Mouse (Mus musculus) left cerebral cortex, postnatal 25 days (tissue): Measurements from ENCODE around the gene Mxi1. TPM values are rescaled to one million over a fixed set of nuclear protein-coding genes. Genes with fewer than 3 reads are reported as not detected.

Source experiments
- DNase-seq, 2 experiments: peaks; one replicate each; pipeline ENCODE4 v3.0.0; 2022; ENCODE audit warnings: low spot score in 2 of 2, mixed read lengths in 1 of 2
- intact Hi-C: fragments of 180-260 bp; cut with DNase I; formaldehyde crosslinking; loops from one replicate; pipeline ENCODE4 v1.15.1; 2025
- total RNA-seq, 2 experiments: library from RNA; stranded (reverse); gene quantifications; 2 replicates each; pipeline ENCODE4 v1.2.3; 2021

Gene Mxi1
- total RNA-seq, 2 experiments from 2014 or later = 84.1 to 84.2 TPM

GRCm38 (mm10) chr19:53299156-53299828, 11.0 kb upstream of the Mxi1 start:
- intact Hi-C loops = no loop called here
- DNase-seq = no peak

- DNase-seq = no peak
- intact Hi-C loops = no loop called here
Measured at GRCm38 (mm10) chr19:53299829-53300181, 10.5 kb upstream of the Mxi1 start.

GRCm38 (mm10) chr19:53303382-53303781, 6.9 kb upstream of the Mxi1 start:
- intact Hi-C loops = no loop called here
- DNase-seq = no peak

- no peak for DNase-seq
- intact Hi-C loops = no loop called here
Measured at GRCm38 (mm10) chr19:53305621-53306020, 4.7 kb upstream of the Mxi1 start.

- intact Hi-C loops = no loop called here
- DNase-seq = no peak
Measured at GRCm38 (mm10) chr19:53306706-53307105, 3.6 kb upstream of the Mxi1 start.

GRCm38 (mm10) chr19:53307219-53307618, 3.1 kb upstream of the Mxi1 start:
- intact Hi-C loops = no loop called here
- no peak for DNase-seq

GRCm38 (mm10) chr19:53309631-53310030, 687 bp upstream of the Mxi1 start:
- no peak for DNase-seq
- intact Hi-C loops = loop anchor here (2.0 kb wide), 2 partner anchors 65 to 167 kb away; no protein-coding TSS in a partner anchor

- intact Hi-C loops = loop anchor here (2.0 kb wide), 2 partner anchors 66 to 168 kb away; no protein-coding TSS in a partner anchor
- peak; percentile 36 to 57 for DNase-seq
Measured at GRCm38 (mm10) chr19:53310771-53311523, 629 bp downstream of the Mxi1 start.

- intact Hi-C loops = loop anchor here (1.0 to 2.0 kb wide), 4 partner anchors 54 to 303 kb away; no protein-coding TSS in a partner anchor
- peak; percentile 36 to 42 for DNase-seq
Measured at GRCm38 (mm10) chr19:53311524-53312335, 1.4 kb downstream of the Mxi1 start.

GRCm38 (mm10) chr19:53312336-53312871, 2.1 kb downstream of the Mxi1 start:
- intact Hi-C loops = loop anchor here (1.0 to 2.0 kb wide), 2 partner anchors 53 to 304 kb away; no protein-coding TSS in a partner anchor
- DNase-seq = peak; percentile 54 to 70

- intact Hi-C loops = loop anchor here (1.0 to 2.0 kb wide), 4 partner anchors 16 to 304 kb away; no protein-coding TSS in a partner anchor
- peak; percentile 81 to 90 for DNase-seq
Measured at GRCm38 (mm10) chr19:53312951-53313683, 2.8 kb downstream of the Mxi1 start.

GRCm38 (mm10) chr19:53313684-53314443, 3.5 kb downstream of the Mxi1 start:
- peak; percentile 100 for DNase-seq
- intact Hi-C loops = loop anchor here (1.0 to 2.0 kb wide), 3 partner anchors 15 to 305 kb away; no protein-coding TSS in a partner anchor

GRCm38 (mm10) chr19:53314530-53315208, 4.4 kb downstream of the Mxi1 start:
- DNase-seq = no peak
- intact Hi-C loops = no loop called here

GRCm38 (mm10) chr19:53315209-53315654, 4.9 kb downstream of the Mxi1 start:
- no peak for DNase-seq
- intact Hi-C loops = no loop called here

- no peak for DNase-seq
- intact Hi-C loops = no loop called here
Measured at GRCm38 (mm10) chr19:53316105-53316504, 5.8 kb downstream of the Mxi1 start.

- no peak for DNase-seq
- intact Hi-C loops = no loop called here
Measured at GRCm38 (mm10) chr19:53316963-53317362, 6.6 kb downstream of the Mxi1 start.
